Mouse (Mus musculus) heart, adult 18-20 months (tissue): ENCODE measurements at regions not wholly inside any gene's neighbourhood (a gene's known extent, or its start where the extent isn't known, plus 50 kb on each side); places are given as distances from the start of the nearest gene placed in this dataset.

Experiments
- DNase-seq, 2 experiments: peaks; one replicate each; pipeline ENCODE4 v3.0.0; 2021 to 2022; ENCODE audit warnings: mixed read lengths in 1 of 2

GRCm38 (mm10) chr15:96878796-96879195, 177.0 kb downstream of the Slc38a4 start:
- DNase-seq, result no peak

GRCm38 (mm10) chr15:96877931-96878330, 177.8 kb downstream of the Slc38a4 start:
- DNase-seq, result no peak

- no peak for DNase-seq
Observed at GRCm38 (mm10) chr15:96877271-96877670, 177.7 kb upstream of the Slc38a2 start.

- no peak for DNase-seq
Observed at GRCm38 (mm10) chr15:96874145-96874544, 174.6 kb upstream of the Slc38a2 start.

- DNase-seq, result peak; percentile 10 to 28
Observed at GRCm38 (mm10) chr15:96873562-96873961, 174.0 kb upstream of the Slc38a2 start.

- DNase-seq, result no peak
Observed at GRCm38 (mm10) chr15:96873126-96873525, 173.6 kb upstream of the Slc38a2 start.

GRCm38 (mm10) chr15:96867701-96868100, 168.2 kb upstream of the Slc38a2 start:
- DNase-seq, result no peak

- DNase-seq, result no peak
Observed at GRCm38 (mm10) chr15:96865932-96866331, 166.4 kb upstream of the Slc38a2 start.

GRCm38 (mm10) chr15:96857709-96858108, 158.2 kb upstream of the Slc38a2 start:
- no peak for DNase-seq

GRCm38 (mm10) chr15:96851970-96852768, 152.6 kb upstream of the Slc38a2 start:
- DNase-seq, result no peak

GRCm38 (mm10) chr15:96848150-96848549, 148.6 kb upstream of the Slc38a2 start:
- DNase-seq, result no peak

- DNase-seq, result peak in 1 of 2 experiments; percentile 34
Observed at GRCm38 (mm10) chr15:96845221-96845620, 145.7 kb upstream of the Slc38a2 start.

- no peak for DNase-seq
Observed at GRCm38 (mm10) chr15:96844290-96844689, 144.8 kb upstream of the Slc38a2 start.

GRCm38 (mm10) chr15:96843589-96843988, 144.1 kb upstream of the Slc38a2 start:
- peak in 1 of 2 experiments; percentile 13 for DNase-seq

GRCm38 (mm10) chr15:96842881-96843280, 143.4 kb upstream of the Slc38a2 start:
- DNase-seq, result no peak

GRCm38 (mm10) chr15:96836670-96837069, 137.1 kb upstream of the Slc38a2 start:
- DNase-seq, result no peak

- DNase-seq, result peak in 1 of 2 experiments; percentile 37
Observed at GRCm38 (mm10) chr15:96834862-96835261, 135.3 kb upstream of the Slc38a2 start.

GRCm38 (mm10) chr15:96834162-96834843, 134.8 kb upstream of the Slc38a2 start:
- DNase-seq, result no peak

GRCm38 (mm10) chr15:96832389-96832788, 132.9 kb upstream of the Slc38a2 start:
- DNase-seq, result no peak

- no peak for DNase-seq
Observed at GRCm38 (mm10) chr15:96831256-96831655, 131.7 kb upstream of the Slc38a2 start.

- no peak for DNase-seq
Observed at GRCm38 (mm10) chr15:96830578-96830977, 131.0 kb upstream of the Slc38a2 start.

GRCm38 (mm10) chr15:96829941-96830340, 130.4 kb upstream of the Slc38a2 start:
- DNase-seq, result peak; percentile 73 to 77

- DNase-seq, result no peak
Observed at GRCm38 (mm10) chr15:96828681-96829080, 129.2 kb upstream of the Slc38a2 start.

GRCm38 (mm10) chr15:96827931-96828330, 128.4 kb upstream of the Slc38a2 start:
- DNase-seq, result no peak
